Mouse (Mus musculus) E14TG2a.4 (cell line): ENCODE measurements around the gene AI464131.

Experiments used
- H3K27me3 ChIP-seq: 2 replicates; pipeline ENCODE4 v1.6.1; 2014; ENCODE audit warnings: low read length, control low read depth; ENCODE audit not compliant: insufficient read depth
- H3K36me3 ChIP-seq: 2 replicates; pipeline ENCODE4 v1.6.1; 2014; ENCODE audit warnings: low read length, control low read depth; ENCODE audit not compliant: insufficient read depth
- H3K4me1 ChIP-seq: replicated peaks from 2 replicates; pipeline ENCODE4 v1.6.1; 2014; ENCODE audit warnings: low read depth, low read length, control low read depth
- H3K4me3 ChIP-seq: replicated peaks from 2 replicates; pipeline ENCODE4 v1.5.1; 2014; ENCODE audit warnings: mild to moderate bottlenecking, low read length
- H3K9me3 ChIP-seq: 2 replicates; pipeline ENCODE4 v1.6.1; 2014; ENCODE audit warnings: low read length, control low read depth
- CTCF ChIP-seq: conservative IDR thresholded peaks from 2 replicates; pipeline ENCODE4 v1.5.1; 2014; ENCODE audit warnings: low read length
- NANOG ChIP-seq: IDR thresholded peaks from 2 replicates; pipeline ENCODE4 v1.6.1; 2014; ENCODE audit warnings: borderline replicate concordance, low read length, mixed read lengths
- POU5F1 ChIP-seq: IDR thresholded peaks from 2 replicates; pipeline ENCODE4 v1.6.1; 2014; ENCODE audit warnings: low read length, borderline replicate concordance

AI464131 gene

GRCm38 (mm10) chr4:41500787-41501186 is 2.1 kb downstream of the AI464131 start:
- TF ChIP-seq NANOG (no peak), CTCF (no peak), POU5F1 (no peak)
- no peak overlapping the region for H3K4me3 ChIP-seq
- H3K36me3 ChIP-seq: peaks cover 15% of the 10 kb centered on the region
- H3K27me3 ChIP-seq: peaks cover 66% of the 10 kb centered on the region
- no peaks in the 10 kb centered on the region for H3K9me3 ChIP-seq
- peaks cover 71% of the 10 kb centered on the region for H3K4me1 ChIP-seq

- TF ChIP-seq CTCF: no peak
- no peak for TF ChIP-seq POU5F1
- no peak for TF ChIP-seq NANOG
- Histone ChIP-seq H3K27me3 (peaks cover 77% of the 10 kb centered on the region), H3K4me3 (peak overlapping the region; percentile 71; the same call in 1 of the 2 replicates), H3K9me3 (no peaks in the 10 kb centered on the region), H3K36me3 (peaks cover 24% of the 10 kb centered on the region), H3K4me1 (peaks cover 60% of the 10 kb centered on the region)
Observed at GRCm38 (mm10) chr4:41499619-41500018, 3.3 kb downstream of the AI464131 start.

GRCm38 (mm10) chr4:41498921-41499391 is 3.9 kb downstream of the AI464131 start:
- Histone ChIP-seq H3K9me3 (no peaks in the 10 kb centered on the region), H3K4me3 (peak overlapping the region; percentile 71), H3K4me1 (peaks cover 54% of the 10 kb centered on the region), H3K36me3 (peaks cover 24% of the 10 kb centered on the region), H3K27me3 (peaks cover 83% of the 10 kb centered on the region)
- TF ChIP-seq NANOG (no peak), POU5F1 (no peak)

- peak overlapping the region; percentile 71 for H3K4me3 ChIP-seq
- TF ChIP-seq CTCF: no peak
- no peak for TF ChIP-seq NANOG
- TF ChIP-seq POU5F1: no peak
- H3K9me3 ChIP-seq: no peaks in the 10 kb centered on the region
- peaks cover 90% of the 10 kb centered on the region for H3K27me3 ChIP-seq
- H3K36me3 ChIP-seq: peaks cover 24% of the 10 kb centered on the region
- H3K4me1 ChIP-seq: peaks cover 54% of the 10 kb centered on the region
Observed at GRCm38 (mm10) chr4:41497995-41498845, 4.7 kb downstream of the AI464131 start.

GRCm38 (mm10) chr4:41497579-41497978 is 5.3 kb downstream of the AI464131 start:
- peak overlapping the region; percentile 71 for H3K4me3 ChIP-seq
- H3K36me3 ChIP-seq: peaks cover 24% of the 10 kb centered on the region
- H3K27me3 ChIP-seq: peaks cover 90% of the 10 kb centered on the region
- no peaks in the 10 kb centered on the region for H3K9me3 ChIP-seq
- peaks cover 57% of the 10 kb centered on the region for H3K4me1 ChIP-seq
- no peak for TF ChIP-seq NANOG
- TF ChIP-seq CTCF: peak; percentile 13; the same call in 1 of the 2 replicates

GRCm38 (mm10) chr4:41497046-41497445 is 5.8 kb downstream of the AI464131 start:
- H3K27me3 ChIP-seq: peaks cover 87% of the 10 kb centered on the region
- H3K9me3 ChIP-seq: no peaks in the 10 kb centered on the region
- TF ChIP-seq POU5F1 (no peak), NANOG (no peak), CTCF (no peak)
- peaks cover 52% of the 10 kb centered on the region for H3K4me1 ChIP-seq
- H3K4me3 ChIP-seq: no peak overlapping the region
- H3K36me3 ChIP-seq: peaks cover 24% of the 10 kb centered on the region

- Histone ChIP-seq H3K4me3 (no peak overlapping the region), H3K27me3 (peaks cover 75% of the 10 kb centered on the region), H3K9me3 (no peaks in the 10 kb centered on the region), H3K36me3 (peaks cover 24% of the 10 kb centered on the region), H3K4me1 (peaks cover 42% of the 10 kb centered on the region)
- TF ChIP-seq POU5F1 (no peak), NANOG (no peak), CTCF (no peak)
Observed at GRCm38 (mm10) chr4:41495850-41496249, 7.0 kb downstream of the AI464131 start.

- peaks cover 24% of the 10 kb centered on the region for H3K36me3 ChIP-seq
- no peak for TF ChIP-seq CTCF
- no peaks in the 10 kb centered on the region for H3K9me3 ChIP-seq
- H3K4me1 ChIP-seq: peaks cover 41% of the 10 kb centered on the region
- H3K4me3 ChIP-seq: no peak overlapping the region
- peaks cover 67% of the 10 kb centered on the region for H3K27me3 ChIP-seq
Observed at GRCm38 (mm10) chr4:41495076-41495475, 7.8 kb downstream of the AI464131 start.
